Mouse (Mus musculus): Measurements from ENCODE around the gene Nfib. TPM values are rescaled to one million over a fixed set of nuclear protein-coding genes. Genes with fewer than 3 reads are reported as not detected.

Gene Nfib
- polyA plus RNA-seq, 2 experiments = 1.7 to 2.6 TPM

GRCm38 (mm10) chr4:82535606-82536434, 169.7 kb downstream of the Nfib start:
- no peaks in the 10 kb centered on the region for H3K9me3 ChIP-seq (ENCODE audit: control insufficient read depth, low read length)
- no peak for TF ChIP-seq EP300 (IDR thresholded peaks at IDR 0.05; ENCODE audit: low read depth)
- no peak for TF ChIP-seq CTCF (IDR thresholded peaks at IDR 0.05; ENCODE audit: low read depth)
- no peaks in the 10 kb centered on the region for H3K36me3 ChIP-seq (replicated peaks; ENCODE audit: control insufficient read depth, insufficient read depth, low read depth)
- no peaks in the 10 kb centered on the region; a peak in 1 of 4 replicates for H3K4me1 ChIP-seq (replicated peaks; ENCODE audit: control insufficient read depth in 2 of 2, insufficient read depth in 2 of 2, low read length in 1 of 2)
- H3K4me3 ChIP-seq (ENCODE audit: insufficient read depth in 1 of 2, low read depth in 2 of 2, low read length in 2 of 2) = no peak overlapping the region
- DNase-seq (ENCODE audit: low read depth in 3 of 3, low spot score in 3 of 3) (no peak), ATAC-seq (ENCODE audit: insufficient read depth) (no peak)
- no peak overlapping the region for H3K4me2 ChIP-seq (ENCODE audit: low read depth)
- WGBS (ENCODE audit: insufficient replicate concordance) = 29% methylated on average over 6 of the region's 6 CpGs
- no peak overlapping the region for H3K9ac ChIP-seq (replicated peaks)
- peaks cover 26% of the 10 kb centered on the region for H3K27me3 ChIP-seq (ENCODE audit: control insufficient read depth, insufficient read depth, low read length)
- H3K27ac ChIP-seq = no peak overlapping the region

GRCm38 (mm10) chr4:82533231-82533630, 172.3 kb downstream of the Nfib start:
- H3K4me1 ChIP-seq (replicated peaks; ENCODE audit: control insufficient read depth in 2 of 2, insufficient read depth in 2 of 2, low read length in 1 of 2) = no peaks in the 10 kb centered on the region; a peak in 1 of 4 replicates
- no peaks in the 10 kb centered on the region for H3K9me3 ChIP-seq (ENCODE audit: control insufficient read depth, low read length)
- peaks cover 19% of the 10 kb centered on the region for H3K27me3 ChIP-seq (ENCODE audit: control insufficient read depth, insufficient read depth, low read length)
- 53% methylated on average over 3 of the region's 3 CpGs for WGBS (ENCODE audit: insufficient replicate concordance)
- no peaks in the 10 kb centered on the region for H3K36me3 ChIP-seq (replicated peaks; ENCODE audit: control insufficient read depth, insufficient read depth, low read depth)
- no peak overlapping the region for H3K4me2 ChIP-seq (ENCODE audit: low read depth)
- H3K9ac ChIP-seq (replicated peaks) = no peak overlapping the region
- no peak overlapping the region for H3K27ac ChIP-seq
- H3K4me3 ChIP-seq (ENCODE audit: insufficient read depth in 1 of 2, low read depth in 2 of 2, low read length in 2 of 2) = no peak overlapping the region
- DNase-seq (ENCODE audit: low read depth in 3 of 3, low spot score in 3 of 3) (no peak), ATAC-seq (ENCODE audit: insufficient read depth) (no peak)
- TF ChIP-seq EP300 (IDR thresholded peaks at IDR 0.05; ENCODE audit: low read depth) (no peak), CTCF (IDR thresholded peaks at IDR 0.05; ENCODE audit: low read depth) (no peak)

- Histone ChIP-seq H3K9ac (replicated peaks) (no peak overlapping the region), H3K27ac (no peak overlapping the region), H3K36me3 (replicated peaks; ENCODE audit: control insufficient read depth, insufficient read depth, low read depth) (no peaks in the 10 kb centered on the region), H3K4me1 (replicated peaks; ENCODE audit: control insufficient read depth in 2 of 2, insufficient read depth in 2 of 2, low read length in 1 of 2) (no peaks in the 10 kb centered on the region; a peak in 1 of 4 replicates), H3K4me3 (ENCODE audit: insufficient read depth in 1 of 2, low read depth in 2 of 2, low read length in 2 of 2) (no peak overlapping the region), H3K27me3 (ENCODE audit: control insufficient read depth, insufficient read depth, low read length) (peaks cover 13% of the 10 kb centered on the region), H3K4me2 (ENCODE audit: low read depth) (no peak overlapping the region), H3K9me3 (ENCODE audit: control insufficient read depth, low read length) (no peaks in the 10 kb centered on the region)
- 33% methylated on average over 11 of the region's 11 CpGs for WGBS (ENCODE audit: insufficient replicate concordance)
- TF ChIP-seq CTCF (IDR thresholded peaks at IDR 0.05; ENCODE audit: low read depth) (no peak), EP300 (IDR thresholded peaks at IDR 0.05; ENCODE audit: low read depth) (no peak)
- ATAC-seq (ENCODE audit: insufficient read depth) (no peak), DNase-seq (ENCODE audit: low read depth in 3 of 3, low spot score in 3 of 3) (no peak)
These were observed 172.9 kb downstream of the Nfib start for GRCm38 (mm10) chr4:82532443-82533191.

- WGBS (ENCODE audit: insufficient replicate concordance) = 38% methylated on average over 5 of the region's 5 CpGs
- no peak overlapping the region for H3K4me2 ChIP-seq (ENCODE audit: low read depth)
These were observed 173.6 kb downstream of the Nfib start for GRCm38 (mm10) chr4:82531977-82532376.

DNA sequence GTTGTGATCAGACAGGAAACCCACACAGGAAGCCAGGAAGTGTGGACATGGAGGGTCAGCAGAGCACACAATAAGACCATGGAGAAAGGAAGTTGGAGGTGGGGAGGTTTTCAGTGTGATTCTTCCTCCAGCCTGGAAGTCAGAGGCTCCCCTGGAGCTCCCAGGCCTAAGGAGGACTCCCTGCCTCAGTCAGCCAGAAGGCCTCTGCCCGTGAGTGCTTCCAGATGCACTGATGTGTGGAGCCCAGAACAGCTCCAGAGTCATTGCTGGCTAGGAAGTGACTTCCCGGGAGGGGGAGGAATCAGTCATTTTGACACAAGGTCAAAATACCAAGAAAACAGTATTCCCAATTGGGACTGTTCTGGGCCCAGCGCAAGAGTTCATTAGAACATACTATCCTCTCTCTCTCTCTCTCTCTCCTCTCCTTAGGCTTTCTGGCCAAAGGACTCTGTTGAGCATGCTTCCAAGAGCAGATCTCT, 174.6 kb downstream of the Nfib start:
- H3K4me1 ChIP-seq (replicated peaks; ENCODE audit: control insufficient read depth in 2 of 2, insufficient read depth in 2 of 2, low read length in 1 of 2) = no peaks in the 10 kb centered on the region; a peak in 1 of 4 replicates
- ATAC-seq (ENCODE audit: insufficient read depth) (no peak), DNase-seq (ENCODE audit: low read depth in 3 of 3, low spot score in 3 of 3) (no peak)
- no peaks in the 10 kb centered on the region; the same call in 1 of the 2 replicates for H3K27me3 ChIP-seq (ENCODE audit: control insufficient read depth, insufficient read depth, low read length)
- H3K4me2 ChIP-seq (ENCODE audit: low read depth) = no peak overlapping the region
- H3K4me3 ChIP-seq (ENCODE audit: insufficient read depth in 1 of 2, low read depth in 2 of 2, low read length in 2 of 2) = no peak overlapping the region
- no peaks in the 10 kb centered on the region for H3K9me3 ChIP-seq (ENCODE audit: control insufficient read depth, low read length)
- no peaks in the 10 kb centered on the region for H3K36me3 ChIP-seq (replicated peaks; ENCODE audit: control insufficient read depth, insufficient read depth, low read depth)
- WGBS (ENCODE audit: insufficient replicate concordance) = 21% methylated on average over 3 of the region's 3 CpGs
- no peak overlapping the region for H3K27ac ChIP-seq
- TF ChIP-seq CTCF (IDR thresholded peaks at IDR 0.05; ENCODE audit: low read depth) (no peak), EP300 (IDR thresholded peaks at IDR 0.05; ENCODE audit: low read depth) (no peak)
- no peak overlapping the region for H3K9ac ChIP-seq (replicated peaks)

More at GRCm38 (mm10) chr4:82531977-82532376, 173.6 kb downstream of the Nfib start:
- TF ChIP-seq EP300 (IDR thresholded peaks at IDR 0.05; ENCODE audit: low read depth) (no peak), CTCF (IDR thresholded peaks at IDR 0.05; ENCODE audit: low read depth) (no peak)
- Histone ChIP-seq H3K27me3 (ENCODE audit: control insufficient read depth, insufficient read depth, low read length) (peaks cover 6% of the 10 kb centered on the region), H3K9me3 (ENCODE audit: control insufficient read depth, low read length) (no peaks in the 10 kb centered on the region), H3K27ac (no peak overlapping the region), H3K36me3 (replicated peaks; ENCODE audit: control insufficient read depth, insufficient read depth, low read depth) (no peaks in the 10 kb centered on the region), H3K9ac (replicated peaks) (no peak overlapping the region), H3K4me3 (ENCODE audit: insufficient read depth in 1 of 2, low read depth in 2 of 2, low read length in 2 of 2) (no peak overlapping the region), H3K4me1 (replicated peaks; ENCODE audit: control insufficient read depth in 2 of 2, insufficient read depth in 2 of 2, low read length in 1 of 2) (no peaks in the 10 kb centered on the region; a peak in 1 of 4 replicates)
- DNase-seq (ENCODE audit: low read depth in 3 of 3, low spot score in 3 of 3) (no peak), ATAC-seq (ENCODE audit: insufficient read depth) (no peak)

All from liver, embryonic 14.5 days (tissue).